Mouse (Mus musculus) CD8-positive naive resting alpha-beta T cell, adult 2 months (primary cell): ENCODE results near the gene S1pr5.
"Not testable (repeated sequence)": the region's sequence is repeated elsewhere in the genome, so short reads cannot be mapped to it uniquely, and the experiment has no call there.

Experiments used
- DNase-seq, 2 experiments: peaks; one replicate each; pipeline ENCODE4 v3.0.0; 2022; ENCODE audit warnings: low read depth in 2 of 2, low spot score in 2 of 2

Gene S1pr5

GRCm38 (mm10) chr9:21248326-21248725, at the start of gene S1pr5:
Gene S1pr5, minus strand, starts transcription at chr9:21248443.
- DNase-seq: no peak

GRCm38 (mm10) chr9:21292271-21292670, 44.0 kb upstream of the S1pr5 start:
- DNase-seq: no peak

- DNase-seq: not testable (repeated sequence)
These were observed 43.6 kb upstream of the S1pr5 start for GRCm38 (mm10) chr9:21291868-21292267.

- DNase-seq: peak; percentile 99 to 100
These were observed 43.0 kb upstream of the S1pr5 start, which contains the start of gene Cdkn2d for GRCm38 (mm10) chr9:21291022-21291787. Gene Cdkn2d, minus strand, starts transcription at chr9:21291407.

GRCm38 (mm10) chr9:21290589-21290988, 42.3 kb upstream of the S1pr5 start:
- no peak for DNase-seq

- DNase-seq: no peak
These were observed 41.1 kb upstream of the S1pr5 start for GRCm38 (mm10) chr9:21289337-21289671.

- DNase-seq: peak; percentile 47 to 53
These were observed 40.4 kb upstream of the S1pr5 start for GRCm38 (mm10) chr9:21288404-21289336.

GRCm38 (mm10) chr9:21287571-21288402, 39.5 kb upstream of the S1pr5 start, which contains the start of gene Kri1:
Gene Kri1, minus strand, starts transcription at chr9:21287969.
- DNase-seq: peak; percentile 96 to 97

- no peak for DNase-seq
These were observed 38.5 kb upstream of the S1pr5 start for GRCm38 (mm10) chr9:21286753-21287152.

- DNase-seq: no peak
These were observed 35.8 kb upstream of the S1pr5 start for GRCm38 (mm10) chr9:21283994-21284393.

- DNase-seq: no peak
These were observed 35.3 kb upstream of the S1pr5 start for GRCm38 (mm10) chr9:21283591-21283990.

GRCm38 (mm10) chr9:21277776-21278175, 29.5 kb upstream of the S1pr5 start:
- no peak for DNase-seq

GRCm38 (mm10) chr9:21276307-21276706, 28.1 kb upstream of the S1pr5 start:
- DNase-seq: no peak

GRCm38 (mm10) chr9:21275727-21276126, 27.5 kb upstream of the S1pr5 start:
- no peak for DNase-seq

GRCm38 (mm10) chr9:21275013-21275710, 26.9 kb upstream of the S1pr5 start:
- no peak for DNase-seq

GRCm38 (mm10) chr9:21274336-21274735, 26.1 kb upstream of the S1pr5 start:
- no peak for DNase-seq

GRCm38 (mm10) chr9:21273520-21274228, 25.4 kb upstream of the S1pr5 start:
- no peak for DNase-seq

- no peak for DNase-seq
These were observed 24.9 kb upstream of the S1pr5 start for GRCm38 (mm10) chr9:21273094-21273493.

GRCm38 (mm10) chr9:21272391-21272790, 24.1 kb upstream of the S1pr5 start:
- DNase-seq: no peak

- not testable (repeated sequence) for DNase-seq
These were observed 21.3 kb upstream of the S1pr5 start for GRCm38 (mm10) chr9:21269590-21269989.
